Mouse (Mus musculus) ES-Bruce4 (cell line): Measurements from ENCODE around the gene Commd6. TPM values are rescaled to one million over a fixed set of nuclear protein-coding genes. Genes with fewer than 3 reads are reported as not detected.

Source experiments
- H3K27ac ChIP-seq: 2 replicates; pipeline ENCODE4 v1.5.1; 2012; ENCODE audit warnings: low read length, inconsistent platforms; ENCODE audit not compliant: insufficient read depth
- H3K27me3 ChIP-seq: 2 replicates; pipeline ENCODE4 v1.6.1; 2012; ENCODE audit warnings: mild to moderate bottlenecking, low read length, inconsistent platforms; ENCODE audit not compliant: control insufficient read depth, poor library complexity, insufficient read depth, severe bottlenecking
- H3K36me3 ChIP-seq: 2 replicates; pipeline ENCODE4 v1.6.1; 2012; ENCODE audit warnings: inconsistent platforms, mild to moderate bottlenecking, low read length, moderate library complexity; ENCODE audit not compliant: control insufficient read depth, poor library complexity, insufficient read depth, severe bottlenecking
- H3K4me1 ChIP-seq: one replicate; pipeline ENCODE4 v1.8.1; 2011; ENCODE audit warnings: low read length; ENCODE audit not compliant: control insufficient read depth, insufficient read depth
- H3K4me3 ChIP-seq: 2 replicates; pipeline ENCODE4 v1.5.1; 2011; ENCODE audit warnings: low read depth, mild to moderate bottlenecking, low read length
- H3K9ac ChIP-seq: 2 replicates; pipeline ENCODE4 v1.6.1; 2012; ENCODE audit warnings: low read depth, mild to moderate bottlenecking, inconsistent platforms; ENCODE audit not compliant: poor library complexity, severe bottlenecking
- H3K9me3 ChIP-seq: replicated peaks from 2 replicates; pipeline ENCODE4 v1.6.1; 2012; ENCODE audit warnings: mild to moderate bottlenecking, low read length, inconsistent platforms; ENCODE audit not compliant: control insufficient read depth, poor library complexity, insufficient read depth, severe bottlenecking
- CTCF ChIP-seq: IDR thresholded peaks from one replicate; pipeline ENCODE4 v1.8.1; 2011; ENCODE audit warnings: low read depth, low read length
- EP300 ChIP-seq: IDR thresholded peaks from 2 replicates; pipeline ENCODE4 v1.6.1; 2011; ENCODE audit warnings: low read depth, low read length; ENCODE audit not compliant: insufficient read depth
- POLR2A ChIP-seq: IDR thresholded peaks from one replicate; pipeline ENCODE4 v1.8.1; 2011; ENCODE audit warnings: low read length; ENCODE audit not compliant: insufficient read depth
- polyA plus RNA-seq: library from polyadenylated mRNA; stranded (reverse); fragments of >200 nt; gene quantifications from 2 replicates; pipeline ENCODE4 v1.2.4, GENCODE M21; 2011; ENCODE audit warnings: low read depth; ENCODE audit not compliant: missing spikeins, insufficient read depth, insufficient read length

The Commd6 gene
- polyA plus RNA-seq = 43.3 and 45.0 TPM in 2 replicates

- peaks cover 2% of the 10 kb centered on the region for H3K4me1 ChIP-seq
- peak within 1 kb of the TSS; percentile 80 for H3K4me3 ChIP-seq
- no peaks in the 10 kb centered on the region; the same call in 1 of the 2 replicates for H3K36me3 ChIP-seq
- no peak within 1 kb of the TSS for H3K27ac ChIP-seq
- TF ChIP-seq EP300 (no peak), POLR2A (peak; percentile 48), CTCF (no peak)
- no peaks in the 10 kb centered on the region for H3K9me3 ChIP-seq
- H3K27me3 ChIP-seq = no peaks in the 10 kb centered on the region
- H3K9ac ChIP-seq = peak within 1 kb of the TSS; percentile 41
Observed at GRCm38 (mm10) chr14:101640153-101640843, at the start of gene Commd6. Commd6 (minus strand) TSS chr14:101640686.

GRCm38 (mm10) chr14:101688406-101688805 is 47.9 kb upstream of the Commd6 start:
- no peak overlapping the region for H3K9ac ChIP-seq
- peaks cover 5% of the 10 kb centered on the region; the same call in 1 of the 2 replicates for H3K36me3 ChIP-seq
- H3K4me1 ChIP-seq = peaks cover 2% of the 10 kb centered on the region
- TF ChIP-seq EP300 (no peak), POLR2A (no peak), CTCF (no peak)
- no peaks in the 10 kb centered on the region for H3K9me3 ChIP-seq
- H3K27ac ChIP-seq = no peak overlapping the region
- no peak overlapping the region for H3K4me3 ChIP-seq
- no peaks in the 10 kb centered on the region for H3K27me3 ChIP-seq

GRCm38 (mm10) chr14:101687696-101688095 is 47.2 kb upstream of the Commd6 start:
- Histone ChIP-seq H3K9ac (no peak overlapping the region), H3K27me3 (no peaks in the 10 kb centered on the region), H3K36me3 (peaks cover 5% of the 10 kb centered on the region; the same call in 1 of the 2 replicates), H3K4me1 (peaks cover 5% of the 10 kb centered on the region), H3K9me3 (no peaks in the 10 kb centered on the region), H3K4me3 (no peak overlapping the region), H3K27ac (no peak overlapping the region)
- TF ChIP-seq POLR2A = no peak
- no peak for TF ChIP-seq CTCF

- TF ChIP-seq POLR2A = no peak
- no peak for TF ChIP-seq CTCF
- no peak for TF ChIP-seq EP300
- H3K27me3 ChIP-seq = no peaks in the 10 kb centered on the region
- H3K9me3 ChIP-seq = no peaks in the 10 kb centered on the region
- no peak overlapping the region for H3K27ac ChIP-seq
- H3K4me3 ChIP-seq = no peak overlapping the region
- H3K36me3 ChIP-seq = peaks cover 7% of the 10 kb centered on the region
- H3K9ac ChIP-seq = no peak overlapping the region
- H3K4me1 ChIP-seq = no peaks in the 10 kb centered on the region
Observed at GRCm38 (mm10) chr14:101672226-101672625, 31.7 kb upstream of the Commd6 start.

- Histone ChIP-seq H3K36me3 (peaks cover 1% of the 10 kb centered on the region), H3K4me3 (no peak overlapping the region), H3K27me3 (no peaks in the 10 kb centered on the region), H3K27ac (no peak overlapping the region), H3K9ac (no peak overlapping the region), H3K4me1 (no peaks in the 10 kb centered on the region), H3K9me3 (no peaks in the 10 kb centered on the region)
- TF ChIP-seq POLR2A = no peak
- no peak for TF ChIP-seq CTCF
- no peak for TF ChIP-seq EP300
Observed at GRCm38 (mm10) chr14:101668626-101669025, 28.1 kb upstream of the Commd6 start.

GRCm38 (mm10) chr14:101666536-101666935 is 26.1 kb upstream of the Commd6 start:
- Histone ChIP-seq H3K27ac (no peak overlapping the region), H3K9me3 (no peaks in the 10 kb centered on the region), H3K9ac (no peak overlapping the region), H3K4me3 (no peak overlapping the region), H3K27me3 (no peaks in the 10 kb centered on the region), H3K36me3 (no peaks in the 10 kb centered on the region; the same call in none of the 2 replicates), H3K4me1 (no peaks in the 10 kb centered on the region)
- TF ChIP-seq EP300 (no peak), POLR2A (no peak), CTCF (no peak)
